Mouse (Mus musculus) small intestine, adult 2 months (tissue): ENCODE data around the gene Homer2.

Experiments
- CTCF ChIP-seq: fragments of 200-500 bp; IDR thresholded peaks from 2 replicates; pipeline ENCODE4 v1.5.1; 2012; ENCODE audit warnings: low read depth, mild to moderate bottlenecking, control low read depth, inconsistent platforms, low read length, moderate library complexity, mixed read lengths; ENCODE audit not compliant: insufficient replicate concordance, insufficient read length; ENCODE audit errors: extremely low read depth
- POLR2A ChIP-seq: fragments of 200-500 bp; IDR thresholded peaks from 2 replicates; pipeline ENCODE4 v1.6.1; 2012; ENCODE audit warnings: low read depth, mild to moderate bottlenecking, control low read depth, inconsistent platforms, low read length, moderate library complexity

- TF ChIP-seq CTCF = no peak
- TF ChIP-seq POLR2A = peak; percentile 99
Observed at GRCm38 (mm10) chr7:81571108-81571940, 136.0 kb downstream of the Homer2 start, which contains the start of gene Whamm.
